Mouse (Mus musculus) olfactory bulb, adult 2 months (tissue): ENCODE data around the gene Sync.

Source experiments
- CTCF ChIP-seq: fragments of 200-500 bp; IDR thresholded peaks from 2 replicates; pipeline ENCODE4 v1.5.1; 2012; ENCODE audit warnings: low read depth, mild to moderate bottlenecking, low read length, moderate library complexity; ENCODE audit not compliant: insufficient read depth
- POLR2A ChIP-seq: fragments of 200-500 bp; IDR thresholded peaks from 2 replicates; pipeline ENCODE4 v1.6.1; 2012; ENCODE audit warnings: mild to moderate bottlenecking, low read depth, low read length, moderate library complexity; ENCODE audit not compliant: insufficient read depth

DNA sequence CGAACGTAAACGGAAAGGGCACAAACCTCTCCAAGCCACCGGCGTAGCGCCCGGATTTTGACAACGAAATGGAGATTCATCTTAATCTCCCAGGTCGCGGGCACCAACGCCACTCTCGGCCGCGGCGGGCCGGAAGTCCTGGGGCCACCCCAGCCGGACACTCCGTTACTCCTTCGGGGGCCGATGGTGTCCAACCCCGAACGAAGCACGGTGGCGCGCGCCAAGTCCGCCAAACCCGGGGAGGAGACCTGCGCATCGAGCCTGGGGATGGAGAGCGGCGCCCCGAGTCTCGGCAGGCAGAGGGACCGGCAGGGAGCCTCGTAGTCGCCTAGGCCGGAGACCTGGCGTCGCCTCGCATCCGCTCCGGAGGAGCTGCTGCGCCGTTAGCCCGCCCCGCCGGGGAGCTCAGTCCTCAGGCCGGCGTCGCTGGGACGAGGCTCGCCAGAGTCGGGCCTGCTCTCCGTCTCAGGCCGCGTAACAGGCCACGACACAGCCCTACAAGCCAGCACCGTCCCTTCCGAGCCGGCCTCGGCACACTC is 47.3 kb downstream of the Sync start:
- no peak for TF ChIP-seq POLR2A
- TF ChIP-seq CTCF, result no peak
